Mouse (Mus musculus) myocyte (in vitro differentiated cells): ENCODE data around the gene Thap8.

ENCODE experiments used
- CEBPB ChIP-seq: IDR thresholded peaks from 2 replicates; pipeline ENCODE4 v1.6.1; 2011; ENCODE audit warnings: mild to moderate bottlenecking, moderate library complexity; ENCODE audit not compliant: poor library complexity, insufficient read depth, severe bottlenecking
- MYOD1 ChIP-seq, 3 experiments: IDR thresholded peaks; one replicate each; pipeline ENCODE4 v1.6.1; 2011; ENCODE audit warnings: control low read depth in 2 of 3, low read depth in 2 of 3, mild to moderate bottlenecking in 2 of 3, moderate library complexity in 1 of 3; ENCODE audit not compliant: insufficient read length in 2 of 3, control insufficient read depth in 1 of 3
- POLR2A ChIP-seq: IDR thresholded peaks from one replicate; pipeline ENCODE4 v1.6.1; 2011; ENCODE audit warnings: low read depth, mild to moderate bottlenecking, control low read depth, moderate library complexity; ENCODE audit not compliant: insufficient read length
- REST ChIP-seq: IDR thresholded peaks from one replicate; pipeline ENCODE4 v1.6.1; 2011; ENCODE audit warnings: mild to moderate bottlenecking, control low read depth, moderate library complexity; ENCODE audit not compliant: insufficient read depth, insufficient read length
- TCF12 ChIP-seq: IDR thresholded peaks from one replicate; pipeline ENCODE4 v1.6.1; 2011; ENCODE audit warnings: mild to moderate bottlenecking, control low read depth; ENCODE audit not compliant: poor library complexity, insufficient read depth, severe bottlenecking
- USF1 ChIP-seq: IDR thresholded peaks from one replicate; pipeline ENCODE4 v1.6.1; 2011; ENCODE audit warnings: low read depth, mild to moderate bottlenecking, control low read depth, moderate library complexity

GRCm38 (mm10) chr7:30269641-30270040 is 10.3 kb upstream of the Thap8 start:
- no peak for TF ChIP-seq REST
- no peak for TF ChIP-seq POLR2A
- TF ChIP-seq MYOD1 (IDR thresholded peaks at IDR 0.05; ENCODE audit: control insufficient read depth in 1 of 3, insufficient read length in 2 of 3, low read depth in 2 of 3): no peak
- no peak for TF ChIP-seq USF1
- no peak for TF ChIP-seq TCF12
- no peak for TF ChIP-seq CEBPB
